8 mouse cellular contexts compared by ENCODE assay signal in genomic region chr3:95676745-95677419, GRCm38 (mm10). TPM values are rescaled to one million over a fixed set of nuclear protein-coding genes. Genes with fewer than 3 reads are reported as not detected.
DNase-seq lines count a peak whose midpoint lies in the region; ATAC-seq and TF ChIP-seq lines count a peak whose summit lies in the region.

No protein-coding gene starts in this region.

- 51% methylated on average over 15 of the region's 15 CpGs for WGBS in heart, embryonic 12.5 days
- WGBS in forebrain, postnatal 0 days, result 62% methylated on average over 15 of the region's 15 CpGs
- WGBS in intestine, embryonic 16.5 days, result 62% methylated on average over 15 of the region's 15 CpGs
- WGBS in liver, embryonic 11.5 days, result 46% methylated on average over 15 of the region's 15 CpGs

- H3K9me3 ChIP-seq in heart, embryonic 12.5 days (replicated peaks), result no peaks in the 10 kb centered on the region
- H3K9me3 ChIP-seq in forebrain, postnatal 0 days (ENCODE audit: low read length), result no peaks in the 10 kb centered on the region
- no peaks in the 10 kb centered on the region for H3K9me3 ChIP-seq in intestine, embryonic 16.5 days (ENCODE audit: control insufficient read depth, low read length)
- H3K9me3 ChIP-seq in liver, embryonic 11.5 days (ENCODE audit: control insufficient read depth, low read length), result no peaks in the 10 kb centered on the region

- H3K27ac ChIP-seq in heart, embryonic 12.5 days (ENCODE audit: poor library complexity, severe bottlenecking), result no peak overlapping the region
- H3K27ac ChIP-seq in forebrain, postnatal 0 days (ENCODE audit: low read depth, low read length), result no peak overlapping the region
- no peak overlapping the region for H3K27ac ChIP-seq in intestine, embryonic 16.5 days (ENCODE audit: low read length)
- H3K27ac ChIP-seq in liver, embryonic 11.5 days (ENCODE audit: low read depth, low read length), result no peak overlapping the region

- no peak overlapping the region for H3K4me2 ChIP-seq in heart, embryonic 12.5 days
- no peak overlapping the region for H3K4me2 ChIP-seq in forebrain, postnatal 0 days (ENCODE audit: low read depth)
- H3K4me2 ChIP-seq in intestine, embryonic 16.5 days (ENCODE audit: low read depth, low read length), result no peak overlapping the region
- H3K4me2 ChIP-seq in liver, embryonic 11.5 days, result no peak overlapping the region

- no peaks in the 10 kb centered on the region for H3K36me3 ChIP-seq in heart, embryonic 12.5 days
- peaks cover 11% of the 10 kb centered on the region; the same call in 1 of the 2 replicates for H3K36me3 ChIP-seq in forebrain, postnatal 0 days (ENCODE audit: insufficient read depth)
- no peaks in the 10 kb centered on the region for H3K36me3 ChIP-seq in intestine, embryonic 16.5 days (ENCODE audit: control insufficient read depth, insufficient read depth, low read length)
- H3K36me3 ChIP-seq in liver, embryonic 11.5 days (ENCODE audit: control insufficient read depth, insufficient read depth, low read length), result no peaks in the 10 kb centered on the region

- H3K27me3 ChIP-seq in heart, embryonic 12.5 days (replicated peaks), result no peaks in the 10 kb centered on the region
- no peaks in the 10 kb centered on the region for H3K27me3 ChIP-seq in forebrain, postnatal 0 days (ENCODE audit: insufficient read depth, low read length)
- no peaks in the 10 kb centered on the region for H3K27me3 ChIP-seq in intestine, embryonic 16.5 days (replicated peaks; ENCODE audit: control insufficient read depth, insufficient read depth, low read length)
- H3K27me3 ChIP-seq in liver, embryonic 11.5 days (replicated peaks; ENCODE audit: control insufficient read depth, insufficient read depth, low read length), result no peaks in the 10 kb centered on the region

- H3K4me3 ChIP-seq in heart, embryonic 12.5 days, result no peak overlapping the region
- no peak overlapping the region for H3K4me3 ChIP-seq in forebrain, postnatal 0 days (ENCODE audit: low read depth, low read length)
- H3K4me3 ChIP-seq in intestine, embryonic 16.5 days (ENCODE audit: low read length), result no peak overlapping the region
- H3K4me3 ChIP-seq in liver, embryonic 11.5 days (ENCODE audit: low read depth, low read length), result no peak overlapping the region

- H3K9ac ChIP-seq in heart, embryonic 12.5 days, result no peak overlapping the region
- H3K9ac ChIP-seq in forebrain, postnatal 0 days, result no peak overlapping the region
- 0 out of 2 replicates have a peak overlapping the region, but pooled peaks have one; percentile 45 for H3K9ac ChIP-seq in intestine, embryonic 16.5 days (ENCODE audit: low read depth, low read length)
- H3K9ac ChIP-seq in liver, embryonic 11.5 days (ENCODE audit: low read depth, low read length), result no peak overlapping the region

- DNase-seq in heart, adult 18-20 months, result peak; percentile 86 to 94
- peak; percentile 85 to 90 for DNase-seq in adrenal gland, postnatal 36 days
- no peak for DNase-seq in forebrain, postnatal 0 days
- peak; percentile 69 for DNase-seq in liver, embryonic 11.5 days (ENCODE audit: low spot score)
- peak; percentile 35 to 71 for DNase-seq in thymus, postnatal 10 days (ENCODE audit: low spot score in 2 of 2)

- no peak for ATAC-seq in heart, embryonic 12.5 days (ENCODE audit: insufficient number of reproducible peaks, low FRiP score)
- ATAC-seq in forebrain, postnatal 0 days, result no peak
- ATAC-seq in intestine, embryonic 16.5 days, result no peak
- no peak for ATAC-seq in liver, embryonic 11.5 days (replicated peaks; ENCODE audit: low FRiP score)
- ATAC-seq in neutrophil, adult 5-6 weeks (ENCODE audit: extremely low read depth, insufficient number of reproducible peaks, low FRiP score, poor library complexity, severe bottlenecking), result peak; percentile 14; the same call in 1 of the 2 replicates

- TF ChIP-seq CTCF in forebrain, postnatal 0 days (IDR thresholded peaks at IDR 0.05; ENCODE audit: low read depth), result peak; percentile 70

- peaks cover 75% of the 10 kb centered on the region for H3K4me1 ChIP-seq in heart, embryonic 12.5 days (replicated peaks)
- H3K4me1 ChIP-seq in forebrain, postnatal 0 days (ENCODE audit: insufficient read depth), result no peaks in the 10 kb centered on the region
- H3K4me1 ChIP-seq in intestine, embryonic 16.5 days (ENCODE audit: control insufficient read depth, insufficient read depth, low read length), result peaks cover 52% of the 10 kb centered on the region
- peaks cover 65% of the 10 kb centered on the region for H3K4me1 ChIP-seq in liver, embryonic 11.5 days (replicated peaks; ENCODE audit: control insufficient read depth, insufficient read depth, low read length)

RNA-seq across cellular contexts. Expression of gene Adamtsl4, which starts 10.8 kb away (rescaled TPM):
- 10 to 100 TPM; 39.1 to 40.6 TPM for total RNA-seq in heart, adult 18-20 months (2021)
- 4.3 and 4.9 TPM in 2 replicates for polyA plus RNA-seq in heart, embryonic 12.5 days (2016; fragmentation: Nextera tagmentation; extraction: Ambion mirVana)
- total RNA-seq in adrenal gland, postnatal 36 days (2021), result 10 to 100 TPM in 1 of 2 experiments, 1 to 10 TPM in 1; 6.5 to 11.1 TPM
- 0.81 and 1.8 TPM in 2 replicates for total RNA-seq in forebrain, postnatal 0 days (2014; rRNA removed)
- polyA plus RNA-seq in forebrain, postnatal 0 days (2015; fragmentation: Nextera tagmentation; extraction: Ambion mirVana), result 0.67 and 2.0 TPM in 2 replicates
- 2.5 and 3.2 TPM in 2 replicates for polyA plus RNA-seq in intestine, embryonic 16.5 days (2015; fragmentation: Nextera tagmentation; extraction: Ambion mirVana)
- polyA plus RNA-seq in liver, embryonic 11.5 days (2014; fragmentation: Nextera tagmentation; extraction: Ambion mirVana), result 0.38 and 1.2 TPM in 2 replicates
- total RNA-seq in neutrophil, adult 5-6 weeks (2017), result 0.47 and 0.74 TPM in 2 replicates

RNA-seq across cellular contexts. Expression of gene Mcl1, which starts 18.3 kb away (rescaled TPM):
- 100 to 1,000 TPM; 159 to 167 TPM for total RNA-seq in heart, adult 18-20 months (2021)
- 65.2 and 66.9 TPM in 2 replicates for polyA plus RNA-seq in heart, embryonic 12.5 days (2016; fragmentation: Nextera tagmentation; extraction: Ambion mirVana)
- total RNA-seq in adrenal gland, postnatal 36 days (2021), result 100 to 1,000 TPM; 199 to 227 TPM
- 131 and 137 TPM in 2 replicates for total RNA-seq in forebrain, postnatal 0 days (2014; rRNA removed)
- polyA plus RNA-seq in forebrain, postnatal 0 days (2015; fragmentation: Nextera tagmentation; extraction: Ambion mirVana), result 42.9 and 46.6 TPM in 2 replicates
- 14.7 and 17.0 TPM in 2 replicates for polyA plus RNA-seq in intestine, embryonic 16.5 days (2015; fragmentation: Nextera tagmentation; extraction: Ambion mirVana)
- 52.2 and 57.7 TPM in 2 replicates for polyA plus RNA-seq in liver, embryonic 11.5 days (2014; fragmentation: Nextera tagmentation; extraction: Ambion mirVana)
- 1,463 and 1,559 TPM in 2 replicates for total RNA-seq in neutrophil, adult 5-6 weeks (2017)

RNA-seq across cellular contexts. Expression of gene Ensa, which starts 52.1 kb away (rescaled TPM):
- total RNA-seq in heart, adult 18-20 months (2021), result 10 to 100 TPM; 74.3 to 75.2 TPM
- polyA plus RNA-seq in heart, embryonic 12.5 days (2016; fragmentation: Nextera tagmentation; extraction: Ambion mirVana), result 50.8 and 51.4 TPM in 2 replicates
- 100 to 1,000 TPM in 1 of 2 experiments, 10 to 100 TPM in 1; 83.6 to 107 TPM for total RNA-seq in adrenal gland, postnatal 36 days (2021)
- 140 and 146 TPM in 2 replicates for total RNA-seq in forebrain, postnatal 0 days (2014; rRNA removed)
- 145 and 151 TPM in 2 replicates for polyA plus RNA-seq in forebrain, postnatal 0 days (2015; fragmentation: Nextera tagmentation; extraction: Ambion mirVana)
- 67.3 and 69.9 TPM in 2 replicates for polyA plus RNA-seq in intestine, embryonic 16.5 days (2015; fragmentation: Nextera tagmentation; extraction: Ambion mirVana)
- 51.3 and 55.8 TPM in 2 replicates for polyA plus RNA-seq in liver, embryonic 11.5 days (2014; fragmentation: Nextera tagmentation; extraction: Ambion mirVana)
- 148 and 157 TPM in 2 replicates for total RNA-seq in neutrophil, adult 5-6 weeks (2017)
